Mouse (Mus musculus) small intestine, adult 2 months (tissue): Measurements from ENCODE around the gene Tmem62. TPM values are rescaled to one million over a fixed set of nuclear protein-coding genes. Genes with fewer than 3 reads are reported as not detected.

Source experiments
- H3K27ac ChIP-seq: fragments of 200-500 bp; 2 replicates; pipeline ENCODE4 v1.5.1; 2012; ENCODE audit warnings: low read depth, low read length, control low read depth, inconsistent platforms; ENCODE audit not compliant: insufficient read depth
- H3K27me3 ChIP-seq: fragments of 200-500 bp; 2 replicates; pipeline ENCODE4 v1.6.1; 2012; ENCODE audit warnings: mild to moderate bottlenecking, moderate library complexity, low read length, inconsistent platforms; ENCODE audit not compliant: control insufficient read depth, insufficient read depth
- H3K36me3 ChIP-seq: fragments of 200-500 bp; 2 replicates; pipeline ENCODE4 v1.6.1; 2012; ENCODE audit warnings: mild to moderate bottlenecking, low read length, control low read depth, inconsistent platforms; ENCODE audit not compliant: control insufficient read depth, insufficient read depth
- H3K4me1 ChIP-seq: fragments of 200-500 bp; 2 replicates; pipeline ENCODE4 v1.6.1; 2012; ENCODE audit warnings: low read length, inconsistent platforms, mixed read lengths; ENCODE audit not compliant: control insufficient read depth, insufficient read depth, insufficient read length
- H3K4me3 ChIP-seq: fragments of 200-500 bp; 2 replicates; pipeline ENCODE4 v1.5.1; 2012; ENCODE audit warnings: low read depth, mild to moderate bottlenecking, control low read depth, inconsistent platforms, low read length, moderate library complexity
- CTCF ChIP-seq: fragments of 200-500 bp; IDR thresholded peaks from 2 replicates; pipeline ENCODE4 v1.5.1; 2012; ENCODE audit warnings: low read depth, mild to moderate bottlenecking, control low read depth, inconsistent platforms, low read length, moderate library complexity, mixed read lengths; ENCODE audit not compliant: insufficient replicate concordance, insufficient read length; ENCODE audit errors: extremely low read depth
- POLR2A ChIP-seq: fragments of 200-500 bp; IDR thresholded peaks from 2 replicates; pipeline ENCODE4 v1.6.1; 2012; ENCODE audit warnings: low read depth, mild to moderate bottlenecking, control low read depth, inconsistent platforms, low read length, moderate library complexity
- WGBS: fragments of 180-500 bp; shearing (Covaris S2); methylation state at CpG from one replicate; pipeline ENCODE4 v1.1.7; 2018; 5-methylcytosine and 5-hydroxymethylcytosine counted together
- polyA plus RNA-seq: library from polyadenylated mRNA; depleted of rRNA; stranded (reverse); fragments of >200 nt; gene quantifications from 2 replicates; pipeline ENCODE4 v1.2.3, GENCODE M21; 2012; rRNA removed

Gene Tmem62
- polyA plus RNA-seq, 1 experiment: 5.1 TPM

GRCm38 (mm10) chr2:121039382-121039781 is 62.6 kb downstream of the Tmem62 start:
- no peaks in the 10 kb centered on the region for H3K36me3 ChIP-seq
- WGBS: 96% methylated on average over 1 of the region's 1 CpGs
- H3K27ac ChIP-seq: no peak overlapping the region
- TF ChIP-seq POLR2A (no peak), CTCF (no peak)
- H3K4me3 ChIP-seq: no peak overlapping the region
- no peaks in the 10 kb centered on the region for H3K4me1 ChIP-seq
- H3K27me3 ChIP-seq: no peaks in the 10 kb centered on the region

DNA sequence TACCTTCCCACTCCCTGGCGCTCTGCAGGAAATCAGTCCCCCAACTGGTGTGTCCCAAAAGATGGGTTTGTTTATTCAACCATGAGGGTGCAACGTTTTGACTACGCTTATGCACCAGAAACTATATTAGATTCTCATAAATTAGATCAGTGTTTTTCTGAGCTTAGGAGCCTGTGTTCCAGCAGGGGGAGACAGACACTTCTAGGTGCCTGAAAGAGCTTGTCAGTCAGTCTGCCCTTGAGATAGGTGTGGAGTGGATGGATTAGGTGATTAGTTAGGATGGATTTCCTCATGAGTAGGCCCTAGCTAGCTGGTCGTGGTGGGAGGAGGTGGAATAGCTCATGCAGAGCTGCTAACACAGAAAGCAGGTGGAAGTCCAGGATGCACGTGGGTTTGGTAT is 64.3 kb downstream of the Tmem62 start:
- Histone ChIP-seq H3K27me3 (no peaks in the 10 kb centered on the region), H3K36me3 (no peaks in the 10 kb centered on the region), H3K4me3 (no peak overlapping the region), H3K27ac (no peak overlapping the region), H3K4me1 (no peaks in the 10 kb centered on the region)
- WGBS: 30% methylated on average over 5 of the region's 5 CpGs
- TF ChIP-seq POLR2A: no peak
- no peak for TF ChIP-seq CTCF

DNA sequence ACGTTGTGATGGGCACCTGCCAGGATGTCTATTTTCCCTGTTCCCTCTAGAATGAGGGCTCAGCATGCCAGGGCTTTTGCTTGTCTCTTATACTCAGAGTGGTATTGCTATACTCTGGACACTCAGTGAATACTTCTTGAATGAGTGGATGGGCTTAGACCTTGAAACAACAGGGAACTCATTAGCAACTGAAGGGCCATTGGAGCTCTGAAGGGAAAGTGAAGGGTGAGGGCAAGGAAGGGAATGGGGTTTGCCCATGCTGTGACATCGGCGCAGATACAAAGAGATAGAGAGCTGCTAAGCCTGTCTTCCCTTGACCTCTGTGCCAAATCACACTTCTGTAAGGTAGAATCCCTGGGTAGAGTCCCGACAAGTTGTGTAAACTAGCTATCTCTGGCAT is 68.8 kb downstream of the Tmem62 start:
- Histone ChIP-seq H3K27me3 (no peaks in the 10 kb centered on the region), H3K27ac (no peak overlapping the region), H3K4me3 (no peak overlapping the region), H3K4me1 (no peaks in the 10 kb centered on the region), H3K36me3 (no peaks in the 10 kb centered on the region)
- no peak for TF ChIP-seq POLR2A
- no peak for TF ChIP-seq CTCF
- WGBS: 78% methylated on average over 4 of the region's 4 CpGs

DNA sequence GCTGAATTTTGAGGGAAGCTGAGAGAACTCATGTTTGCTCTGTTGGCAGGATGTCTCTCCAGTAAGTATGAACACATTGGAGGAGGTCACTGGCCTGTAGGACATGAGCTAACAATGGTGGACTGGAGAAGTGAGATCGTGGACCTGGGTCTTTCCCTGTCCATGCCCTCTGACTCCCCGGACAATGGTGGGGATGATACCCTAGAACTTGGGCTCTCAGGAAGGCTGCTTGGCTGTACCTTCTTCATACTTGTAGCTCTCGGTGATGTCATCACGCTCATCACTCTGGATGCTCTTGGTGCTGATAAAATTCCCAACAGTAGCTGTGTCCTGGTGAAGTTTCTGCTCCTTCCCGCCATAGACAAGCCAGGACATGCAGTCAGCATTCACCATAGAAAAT is 75.4 kb downstream of the Tmem62 start:
- Histone ChIP-seq H3K4me3 (no peak overlapping the region), H3K36me3 (no peaks in the 10 kb centered on the region), H3K4me1 (no peaks in the 10 kb centered on the region), H3K27me3 (no peaks in the 10 kb centered on the region), H3K27ac (no peak overlapping the region)
- 82% methylated on average over 5 of the region's 5 CpGs for WGBS
- TF ChIP-seq POLR2A: no peak
- TF ChIP-seq CTCF: no peak

- TF ChIP-seq POLR2A (no peak), CTCF (no peak)
- no peak overlapping the region for H3K27ac ChIP-seq
- no peaks in the 10 kb centered on the region for H3K4me1 ChIP-seq
- H3K36me3 ChIP-seq: no peaks in the 10 kb centered on the region
- H3K4me3 ChIP-seq: no peak overlapping the region
- WGBS: 37% methylated on average over 2 of the region's 2 CpGs
- no peaks in the 10 kb centered on the region for H3K27me3 ChIP-seq
These were observed 77.2 kb downstream of the Tmem62 start for GRCm38 (mm10) chr2:121054060-121054459.

DNA sequence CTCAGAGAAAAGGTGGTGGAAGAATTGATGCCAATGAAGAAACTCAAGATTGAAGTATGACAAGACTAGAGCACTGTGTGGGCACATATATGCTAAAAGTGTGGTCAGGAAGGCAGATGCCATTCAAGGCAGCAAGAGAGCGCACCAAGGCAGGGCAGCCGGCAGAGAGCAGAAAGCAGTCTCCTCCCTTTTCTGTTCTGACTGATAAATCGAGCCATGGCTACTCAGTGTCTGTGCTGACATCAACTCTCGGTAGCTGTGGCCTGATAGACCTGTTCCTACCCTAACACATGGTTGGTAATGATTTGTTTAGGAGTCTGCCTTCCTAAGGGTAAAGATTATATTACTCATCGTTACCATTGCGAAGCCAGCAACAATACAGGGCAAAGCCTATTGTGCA is 79.1 kb downstream of the Tmem62 start:
- WGBS: 76% methylated on average over 6 of the region's 6 CpGs
- no peak for TF ChIP-seq CTCF
- H3K4me3 ChIP-seq: no peak overlapping the region
- no peaks in the 10 kb centered on the region for H3K4me1 ChIP-seq
- H3K36me3 ChIP-seq: no peaks in the 10 kb centered on the region
- H3K27me3 ChIP-seq: no peaks in the 10 kb centered on the region
- H3K27ac ChIP-seq: no peak overlapping the region

Other genes with a start within 250 kb of the Tmem62 start
- 12.9 and 19.8 TPM in 2 replicates for gene Cdan1, start 126.9 kb upstream of the Tmem62 start, polyA plus RNA-seq
- 1.5 and 1.6 TPM in 2 replicates for gene Ttbk2, start 126.4 kb upstream of the Tmem62 start, polyA plus RNA-seq
- 6.1 and 12.1 TPM in 2 replicates for gene Ubr1, start 6.3 kb upstream of the Tmem62 start, polyA plus RNA-seq
- gene Ccndbp1, start 31.4 kb downstream of the Tmem62 start, polyA plus RNA-seq: 3.8 and 9.8 TPM in 2 replicates
- 0.15 and 0.38 TPM in 2 replicates for gene Epb42, start 60.1 kb downstream of the Tmem62 start, polyA plus RNA-seq
- 0.15 and 0.24 TPM in 2 replicates for gene Tgm5, start 108.8 kb downstream of the Tmem62 start, polyA plus RNA-seq
- not detected in 2 replicates for gene Tgm7, start 132.8 kb downstream of the Tmem62 start, polyA plus RNA-seq
- gene Adal, start 163.4 kb downstream of the Tmem62 start, polyA plus RNA-seq: 0.38 and 1.3 TPM in 2 replicates
- gene Lcmt2, start 163.6 kb downstream of the Tmem62 start, polyA plus RNA-seq: 5.5 and 7.9 TPM in 2 replicates
- gene Tubgcp4, start 193.6 kb downstream of the Tmem62 start, polyA plus RNA-seq: 8.1 and 14.1 TPM in 2 replicates
- 1.2 and 2.5 TPM in 2 replicates for gene Zscan29, start 194.1 kb downstream of the Tmem62 start, polyA plus RNA-seq